Mouse (Mus musculus): Measurements from ENCODE around the gene Ugt1a6a. TPM values are rescaled to one million over a fixed set of nuclear protein-coding genes. Genes with fewer than 3 reads are reported as not detected.
A peak's percentile ranks its signal among the peaks of the same experiment; 100 is the strongest.

Gene Ugt1a6a
- polyA plus RNA-seq, 1 experiment from 2014 or later = 0.35 TPM

DNA sequence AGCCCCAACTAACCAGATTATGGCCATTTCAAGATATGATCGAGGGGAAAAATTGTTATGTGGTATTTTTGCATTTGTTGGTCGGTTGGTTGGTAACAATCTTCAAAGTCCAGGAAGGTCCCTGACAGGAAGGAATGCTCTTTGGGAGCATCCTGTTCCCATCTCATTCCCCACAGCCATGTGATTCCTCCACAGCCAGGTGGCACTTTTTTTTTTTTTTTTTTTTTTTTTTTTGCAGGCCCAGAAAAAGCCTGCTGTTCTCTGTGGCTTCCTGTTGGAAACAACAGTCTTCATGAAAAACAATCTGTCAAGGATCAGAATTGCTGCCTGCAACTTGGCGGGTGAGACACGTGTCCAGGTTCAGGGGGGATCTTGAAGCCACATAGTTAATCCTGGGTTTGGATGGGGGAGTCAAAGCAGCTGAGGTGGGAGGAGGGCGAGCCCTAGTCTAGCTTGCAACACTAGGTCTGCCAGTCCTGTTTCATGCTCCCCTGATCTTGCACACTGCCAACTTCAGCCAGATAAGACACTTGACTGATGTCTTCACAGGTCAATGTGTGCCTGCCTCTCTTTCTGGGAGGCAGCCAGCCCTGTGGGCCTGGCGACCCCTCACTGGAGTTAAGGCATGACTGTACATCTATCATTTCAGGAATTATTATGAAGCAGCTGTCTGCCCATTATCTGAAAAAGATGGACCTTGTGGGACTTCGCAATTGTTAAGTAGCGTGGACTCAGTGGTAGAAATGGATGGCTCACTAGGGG, 124.5 kb downstream of the Ugt1a6a start:
- H3K27ac ChIP-seq (ENCODE audit: low read depth, low read length) = no peak overlapping the region
- H3K4me3 ChIP-seq (ENCODE audit: low read depth, low read length) = no peak overlapping the region
- H3K9me3 ChIP-seq (ENCODE audit: control insufficient read depth, low read length) = peaks cover 54% of the 10 kb centered on the region
- no peak overlapping the region for H3K9ac ChIP-seq (ENCODE audit: low read length)
- peak; percentile 72 for DNase-seq (ENCODE audit: low spot score)
- no peaks in the 10 kb centered on the region for H3K4me1 ChIP-seq (replicated peaks; ENCODE audit: control insufficient read depth, insufficient read depth, low read length)
- no peak overlapping the region for H3K4me2 ChIP-seq (ENCODE audit: low read depth, low read length, severe bottlenecking)
- 79% methylated on average over 8 of the region's 8 CpGs for WGBS
- H3K27me3 ChIP-seq (ENCODE audit: control insufficient read depth, insufficient read depth, low read length) = no peaks in the 10 kb centered on the region
- ATAC-seq (replicated peaks; ENCODE audit: low FRiP score) = 0 out of 2 replicates have a peak, but pooled peaks have one; percentile 0
- peaks cover 37% of the 10 kb centered on the region for H3K36me3 ChIP-seq (ENCODE audit: control insufficient read depth, insufficient read depth, low read length)

DNA sequence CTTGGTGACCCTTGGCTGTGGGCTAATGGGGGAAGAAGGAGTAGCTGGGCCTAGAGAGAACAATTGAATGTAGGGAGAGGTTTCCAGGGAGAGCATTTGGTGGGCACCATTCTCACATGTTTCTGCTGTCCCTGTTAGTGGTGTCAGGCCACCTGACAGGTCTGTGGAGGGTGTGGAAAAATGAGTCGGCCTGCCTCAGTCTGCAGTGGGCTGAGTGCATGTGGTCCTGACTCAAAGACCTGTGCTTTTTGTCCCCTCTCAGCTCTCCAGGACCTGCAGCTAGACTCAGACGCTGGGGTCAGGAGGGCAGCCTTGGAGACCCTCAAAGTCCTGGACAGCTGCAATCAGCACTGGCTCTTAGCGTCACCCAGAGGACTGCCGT, 125.0 kb downstream of the Ugt1a6a start:
- Histone ChIP-seq H3K4me2 (ENCODE audit: low read depth, low read length, severe bottlenecking) (no peak overlapping the region), H3K4me1 (replicated peaks; ENCODE audit: control insufficient read depth, insufficient read depth, low read length) (no peaks in the 10 kb centered on the region), H3K4me3 (ENCODE audit: low read depth, low read length) (no peak overlapping the region), H3K9me3 (ENCODE audit: control insufficient read depth, low read length) (peaks cover 48% of the 10 kb centered on the region), H3K36me3 (ENCODE audit: control insufficient read depth, insufficient read depth, low read length) (peaks cover 43% of the 10 kb centered on the region), H3K9ac (ENCODE audit: low read length) (no peak overlapping the region), H3K27ac (ENCODE audit: low read depth, low read length) (no peak overlapping the region), H3K27me3 (ENCODE audit: control insufficient read depth, insufficient read depth, low read length) (no peaks in the 10 kb centered on the region)
- DNase-seq (ENCODE audit: low spot score) (no peak), ATAC-seq (replicated peaks; ENCODE audit: low FRiP score) (peak; percentile 11; the same call in 1 of the 2 replicates)
- 80% methylated on average over 4 of the region's 4 CpGs for WGBS

DNA sequence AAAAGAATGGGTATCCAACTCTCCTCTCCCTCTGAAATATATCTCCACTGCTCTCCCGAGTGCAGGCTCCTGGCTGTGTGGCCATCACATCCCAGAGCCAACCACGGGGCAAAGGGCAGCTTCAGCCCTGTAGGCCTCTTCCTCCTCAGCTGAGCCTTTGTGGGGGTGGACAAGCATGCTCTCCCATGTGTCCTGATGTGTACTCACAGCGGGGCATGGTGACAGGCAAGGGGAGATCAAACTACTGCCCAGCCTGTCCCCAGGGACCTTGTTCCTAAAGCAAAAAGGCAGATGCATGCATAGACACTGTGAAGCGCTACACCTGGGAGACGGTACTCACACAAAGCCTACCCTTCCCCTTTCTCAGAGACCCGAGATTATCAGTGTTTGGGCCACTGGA, 125.5 kb downstream of the Ugt1a6a start:
- Histone ChIP-seq H3K27ac (ENCODE audit: low read depth, low read length) (no peak overlapping the region), H3K27me3 (ENCODE audit: control insufficient read depth, insufficient read depth, low read length) (no peaks in the 10 kb centered on the region), H3K4me1 (replicated peaks; ENCODE audit: control insufficient read depth, insufficient read depth, low read length) (no peaks in the 10 kb centered on the region), H3K36me3 (ENCODE audit: control insufficient read depth, insufficient read depth, low read length) (peaks cover 48% of the 10 kb centered on the region), H3K4me3 (ENCODE audit: low read depth, low read length) (no peak overlapping the region), H3K9ac (ENCODE audit: low read length) (no peak overlapping the region), H3K4me2 (ENCODE audit: low read depth, low read length, severe bottlenecking) (no peak overlapping the region), H3K9me3 (ENCODE audit: control insufficient read depth, low read length) (peaks cover 43% of the 10 kb centered on the region)
- DNase-seq (ENCODE audit: low spot score) = no peak
- 84% methylated on average over 6 of the region's 6 CpGs for WGBS
- ATAC-seq (replicated peaks; ENCODE audit: low FRiP score) = peak; percentile 17

DNA sequence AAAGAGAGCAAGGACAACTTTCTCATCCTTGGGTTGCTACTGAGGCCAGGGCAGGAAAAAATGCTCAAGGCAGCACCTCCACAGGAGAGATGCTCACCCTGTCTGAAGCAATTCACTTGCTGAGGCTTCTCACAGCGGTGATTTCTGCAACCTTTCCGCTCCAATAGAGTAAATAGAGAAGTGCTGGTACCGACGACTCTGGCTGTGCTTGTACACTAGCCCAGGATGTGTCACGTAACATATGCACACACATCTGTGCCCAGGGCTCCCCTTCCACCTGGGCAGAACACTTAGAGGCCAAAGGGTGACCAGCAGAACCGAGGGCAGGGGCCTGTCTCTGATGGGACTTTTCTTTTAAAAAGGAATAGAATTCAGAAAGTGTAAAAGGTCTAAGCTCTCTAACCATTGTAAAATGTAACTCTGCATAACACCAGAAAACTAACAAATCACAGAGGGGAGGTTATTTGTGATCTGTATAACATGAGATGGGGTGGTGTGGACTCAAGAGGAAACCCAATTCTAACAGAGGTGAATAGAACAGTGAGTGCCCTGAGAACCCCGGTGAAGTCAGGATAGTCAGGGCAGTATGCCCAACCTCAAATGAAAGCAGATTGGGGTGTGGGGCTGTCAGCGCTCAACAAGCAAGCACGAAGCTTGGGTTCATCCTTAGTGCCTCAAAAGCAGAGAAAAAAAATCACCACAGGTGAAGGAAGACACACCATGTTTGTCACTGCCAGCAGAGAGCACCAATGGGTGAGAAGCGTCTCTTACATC, 126.2 kb downstream of the Ugt1a6a start:
- Histone ChIP-seq H3K9me3 (ENCODE audit: control insufficient read depth, low read length) (peaks cover 38% of the 10 kb centered on the region), H3K36me3 (ENCODE audit: control insufficient read depth, insufficient read depth, low read length) (peaks cover 55% of the 10 kb centered on the region)
- 84% methylated on average over 10 of the region's 10 CpGs for WGBS

DNA sequence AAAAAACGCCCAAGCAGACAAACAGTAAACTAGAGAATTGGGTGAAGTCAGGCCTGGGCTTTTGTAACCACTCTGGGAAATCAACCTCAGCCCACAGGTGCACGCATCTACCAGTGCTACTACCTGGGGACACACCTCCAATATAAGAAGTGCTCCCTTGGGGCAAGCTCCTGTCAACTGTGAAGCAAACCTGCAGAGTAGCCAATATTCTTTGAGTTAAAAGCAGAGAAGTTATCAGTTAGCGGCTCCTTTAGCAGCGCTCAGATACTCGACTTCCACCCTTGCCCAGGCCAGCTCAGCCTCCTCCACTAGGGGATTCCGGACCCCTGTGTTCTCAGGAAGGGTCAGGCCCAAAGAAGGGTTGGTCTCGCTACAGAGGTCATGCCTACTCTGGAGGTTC, 127.1 kb downstream of the Ugt1a6a start:
- Histone ChIP-seq H3K9me3 (ENCODE audit: control insufficient read depth, low read length) (peaks cover 30% of the 10 kb centered on the region), H3K27ac (ENCODE audit: low read depth, low read length) (no peak overlapping the region), H3K4me2 (ENCODE audit: low read depth, low read length, severe bottlenecking) (no peak overlapping the region), H3K36me3 (ENCODE audit: control insufficient read depth, insufficient read depth, low read length) (peaks cover 64% of the 10 kb centered on the region), H3K4me3 (ENCODE audit: low read depth, low read length) (no peak overlapping the region), H3K4me1 (replicated peaks; ENCODE audit: control insufficient read depth, insufficient read depth, low read length) (no peaks in the 10 kb centered on the region), H3K9ac (ENCODE audit: low read length) (no peak overlapping the region), H3K27me3 (ENCODE audit: control insufficient read depth, insufficient read depth, low read length) (no peaks in the 10 kb centered on the region)
- ATAC-seq (replicated peaks; ENCODE audit: low FRiP score) = no peak
- no peak for DNase-seq (ENCODE audit: low spot score)
- 86% methylated on average over 7 of the region's 7 CpGs for WGBS

More for the DNA sequence above, 126.2 kb downstream of the Ugt1a6a start:
- Histone ChIP-seq H3K4me1 (replicated peaks; ENCODE audit: control insufficient read depth, insufficient read depth, low read length) (no peaks in the 10 kb centered on the region), H3K4me2 (ENCODE audit: low read depth, low read length, severe bottlenecking) (no peak overlapping the region), H3K4me3 (ENCODE audit: low read depth, low read length) (no peak overlapping the region), H3K9ac (ENCODE audit: low read length) (no peak overlapping the region), H3K27ac (ENCODE audit: low read depth, low read length) (no peak overlapping the region), H3K27me3 (ENCODE audit: control insufficient read depth, insufficient read depth, low read length) (no peaks in the 10 kb centered on the region)
- ATAC-seq (replicated peaks; ENCODE audit: low FRiP score) (no peak), DNase-seq (ENCODE audit: low spot score) (no peak)

DNA sequence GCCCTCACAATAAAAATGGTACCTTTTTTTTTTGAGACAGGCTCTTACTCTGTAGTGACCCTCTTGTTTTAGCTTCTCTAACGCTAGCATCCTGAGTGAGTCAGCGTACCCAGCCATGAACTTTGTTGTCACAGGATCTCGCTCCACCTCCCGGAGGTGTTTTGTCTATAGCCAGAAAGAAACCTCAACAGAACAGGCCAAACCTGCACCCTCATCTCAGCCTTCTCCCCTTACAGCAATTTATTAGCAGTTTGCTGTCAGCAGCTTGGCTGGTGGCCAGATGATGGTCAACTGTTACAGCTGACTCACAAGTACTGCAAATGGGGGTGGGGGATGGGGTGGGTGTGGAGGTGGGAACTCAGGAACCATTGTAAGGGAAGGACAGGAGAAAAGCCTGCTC, 127.6 kb downstream of the Ugt1a6a start:
- Histone ChIP-seq H3K27me3 (ENCODE audit: control insufficient read depth, insufficient read depth, low read length) (no peaks in the 10 kb centered on the region), H3K27ac (ENCODE audit: low read depth, low read length) (no peak overlapping the region), H3K4me2 (ENCODE audit: low read depth, low read length, severe bottlenecking) (no peak overlapping the region), H3K36me3 (ENCODE audit: control insufficient read depth, insufficient read depth, low read length) (peaks cover 69% of the 10 kb centered on the region), H3K9ac (ENCODE audit: low read length) (no peak overlapping the region), H3K4me1 (replicated peaks; ENCODE audit: control insufficient read depth, insufficient read depth, low read length) (no peaks in the 10 kb centered on the region), H3K4me3 (ENCODE audit: low read depth, low read length) (no peak overlapping the region), H3K9me3 (ENCODE audit: control insufficient read depth, low read length) (peaks cover 25% of the 10 kb centered on the region)
- ATAC-seq (replicated peaks; ENCODE audit: low FRiP score) (no peak), DNase-seq (ENCODE audit: low spot score) (no peak)
- 89% methylated on average over 4 of the region's 4 CpGs for WGBS

DNA sequence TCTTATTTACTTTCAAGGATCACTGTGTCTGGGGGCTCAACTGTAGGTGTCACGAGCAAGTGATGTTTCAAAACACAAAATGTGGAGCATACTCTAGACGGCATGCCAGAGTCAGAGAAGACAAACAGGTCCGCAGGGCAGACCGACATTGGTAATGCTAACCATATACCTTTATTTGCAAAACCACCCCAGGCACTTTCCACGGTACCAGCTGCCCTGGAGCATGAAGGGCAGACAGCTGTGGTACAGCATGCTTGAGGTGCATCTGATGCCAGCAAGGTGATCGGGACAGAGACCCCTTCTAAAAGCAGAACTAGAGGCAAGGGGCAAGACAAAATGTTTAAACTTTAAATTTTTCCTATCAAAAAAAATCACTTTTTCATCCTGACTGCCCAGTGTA, 128.4 kb downstream of the Ugt1a6a start:
- Histone ChIP-seq H3K9ac (ENCODE audit: low read length) (no peak overlapping the region), H3K36me3 (ENCODE audit: control insufficient read depth, insufficient read depth, low read length) (peaks cover 76% of the 10 kb centered on the region), H3K9me3 (ENCODE audit: control insufficient read depth, low read length) (peaks cover 18% of the 10 kb centered on the region), H3K4me3 (ENCODE audit: low read depth, low read length) (no peak overlapping the region), H3K27me3 (ENCODE audit: control insufficient read depth, insufficient read depth, low read length) (no peaks in the 10 kb centered on the region), H3K4me1 (replicated peaks; ENCODE audit: control insufficient read depth, insufficient read depth, low read length) (no peaks in the 10 kb centered on the region), H3K4me2 (ENCODE audit: low read depth, low read length, severe bottlenecking) (no peak overlapping the region), H3K27ac (ENCODE audit: low read depth, low read length) (no peak overlapping the region)
- DNase-seq (ENCODE audit: low spot score) (no peak), ATAC-seq (replicated peaks; ENCODE audit: low FRiP score) (no peak)
- WGBS = 79% methylated on average over 6 of the region's 6 CpGs

DNA sequence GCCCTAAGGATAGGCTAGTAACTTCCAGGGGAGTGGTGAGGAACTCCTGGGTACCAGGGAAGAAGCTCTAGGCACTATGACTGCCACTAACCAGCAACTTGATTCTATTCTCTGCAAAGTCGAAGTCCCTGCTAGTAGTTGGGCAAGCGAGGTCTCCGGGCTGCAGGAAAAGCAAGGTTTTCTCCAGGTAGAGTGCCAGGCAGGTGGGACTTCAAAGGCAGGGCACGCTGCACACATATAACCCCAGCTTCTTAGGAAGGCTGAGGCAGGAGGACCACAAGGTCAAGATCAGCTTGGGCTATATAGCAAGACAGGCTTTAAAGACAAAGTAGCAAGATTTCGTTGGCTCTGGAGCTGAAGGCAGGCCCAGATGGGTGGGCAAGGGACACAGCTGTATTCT, 129.2 kb downstream of the Ugt1a6a start:
- WGBS = 90% methylated on average over 5 of the region's 5 CpGs
- Histone ChIP-seq H3K4me3 (ENCODE audit: low read depth, low read length) (no peak overlapping the region), H3K27ac (ENCODE audit: low read depth, low read length) (no peak overlapping the region), H3K27me3 (ENCODE audit: control insufficient read depth, insufficient read depth, low read length) (no peaks in the 10 kb centered on the region), H3K4me2 (ENCODE audit: low read depth, low read length, severe bottlenecking) (no peak overlapping the region), H3K4me1 (replicated peaks; ENCODE audit: control insufficient read depth, insufficient read depth, low read length) (no peaks in the 10 kb centered on the region), H3K36me3 (ENCODE audit: control insufficient read depth, insufficient read depth, low read length) (peaks cover 84% of the 10 kb centered on the region), H3K9me3 (ENCODE audit: control insufficient read depth, low read length) (peaks cover 15% of the 10 kb centered on the region), H3K9ac (ENCODE audit: low read length) (no peak overlapping the region)
- DNase-seq (ENCODE audit: low spot score) = no peak
- ATAC-seq (replicated peaks; ENCODE audit: low FRiP score) = no peak
